Mouse (Mus musculus) left cerebral cortex, postnatal 25 days (tissue): ENCODE data around the gene Tmed2. TPM values are rescaled to one million over a fixed set of nuclear protein-coding genes. Genes with fewer than 3 reads are reported as not detected.
"Not testable (repeated sequence)": the region's sequence is repeated elsewhere in the genome, so short reads cannot be mapped to it uniquely, and the experiment has no call there.

Experiments used
- DNase-seq, 2 experiments: peaks; one replicate each; pipeline ENCODE4 v3.0.0; 2022; ENCODE audit warnings: low spot score in 2 of 2, mixed read lengths in 1 of 2
- intact Hi-C: fragments of 180-260 bp; cut with DNase I; formaldehyde crosslinking; loops from one replicate; pipeline ENCODE4 v1.15.1; 2025
- total RNA-seq, 2 experiments: library from RNA; stranded (reverse); gene quantifications; 2 replicates each; pipeline ENCODE4 v1.2.3; 2021

The Tmed2 gene
- total RNA-seq, 2 experiments from 2014 or later = 96.4 to 113 TPM

GRCm38 (mm10) chr5:124523032-124523431 lies 17.5 kb upstream of the Tmed2 start:
- DNase-seq = no peak
- intact Hi-C loops = no loop called here

GRCm38 (mm10) chr5:124524943-124525342 lies 15.6 kb upstream of the Tmed2 start:
- no peak for DNase-seq

GRCm38 (mm10) chr5:124528351-124528750 lies 12.1 kb upstream of the Tmed2 start:
- no peak for DNase-seq
- intact Hi-C loops = no loop called here

More at GRCm38 (mm10) chr5:124524943-124525342, 15.6 kb upstream of the Tmed2 start:
- intact Hi-C loops = no loop called here

- intact Hi-C loops = no loop called here
- DNase-seq = no peak
Observed at GRCm38 (mm10) chr5:124528791-124529190, 11.7 kb upstream of the Tmed2 start.

- intact Hi-C loops = no loop called here
- no peak for DNase-seq
Observed at GRCm38 (mm10) chr5:124529191-124529651, 11.3 kb upstream of the Tmed2 start.

GRCm38 (mm10) chr5:124529697-124530096 lies 10.8 kb upstream of the Tmed2 start:
- intact Hi-C loops = no loop called here
- no peak for DNase-seq

GRCm38 (mm10) chr5:124530655-124531582 lies 9.6 kb upstream of the Tmed2 start, which contains the start of gene Rilpl1:
Rilpl1 (minus strand) TSS chr5:124531391.
- DNase-seq = peak; percentile 77 to 81
- intact Hi-C loops = no loop called here

GRCm38 (mm10) chr5:124531583-124531930 lies 8.9 kb upstream of the Tmed2 start:
- DNase-seq = no peak
- intact Hi-C loops = no loop called here

- intact Hi-C loops = no loop called here
- DNase-seq = no peak
Observed at GRCm38 (mm10) chr5:124532451-124532850, 8.0 kb upstream of the Tmed2 start.

GRCm38 (mm10) chr5:124535016-124535415 lies 5.5 kb upstream of the Tmed2 start:
- no peak for DNase-seq
- intact Hi-C loops = loop anchor here (5.0 kb wide), 2 partner anchors 33 to 53 kb away; partner anchors contain the start of gene Snrnp35

- DNase-seq = peak in 1 of 2 experiments; percentile 41
- intact Hi-C loops = loop anchor here (5.0 kb wide), 2 partner anchors 34 to 54 kb away; partner anchors contain the start of gene Snrnp35
Observed at GRCm38 (mm10) chr5:124536776-124537175, 3.7 kb upstream of the Tmed2 start.

GRCm38 (mm10) chr5:124538813-124539792 lies 1.4 kb upstream of the Tmed2 start:
- intact Hi-C loops = loop anchor here (5.0 kb wide), 2 partner anchors 37 to 57 kb away; partner anchors contain the start of gene Snrnp35

GRCm38 (mm10) chr5:124539905-124540304 lies 590 bp upstream of the Tmed2 start:
- DNase-seq = no peak
- intact Hi-C loops = loop anchor here (2.0 to 5.0 kb wide), 4 partner anchors 38 to 115 kb away; partner anchors contain the start of gene Snrnp35

More at GRCm38 (mm10) chr5:124538813-124539792, 1.4 kb upstream of the Tmed2 start:
- peak; percentile 61 to 87 for DNase-seq

GRCm38 (mm10) chr5:124540905-124541601 lies 558 bp downstream of the Tmed2 start:
- intact Hi-C loops = loop anchor here (2.0 kb wide), 2 partner anchors 108 to 116 kb away; no protein-coding TSS in a partner anchor
- DNase-seq = peak in 1 of 2 experiments; percentile 56

GRCm38 (mm10) chr5:124541602-124541973 lies 1.1 kb downstream of the Tmed2 start:
- intact Hi-C loops = loop anchor here (2.0 kb wide), 2 partner anchors 109 to 117 kb away; no protein-coding TSS in a partner anchor
- no peak for DNase-seq

GRCm38 (mm10) chr5:124550737-124551136 lies 10.2 kb downstream of the Tmed2 start:
- intact Hi-C loops, DNase-seq: not testable (repeated sequence)

- intact Hi-C loops = loop anchor here (2.0 kb wide), 1 partner anchor 27 kb away; the partner anchor contains the start of genes Eif2b1 and Gtf2h3
- DNase-seq = not testable (repeated sequence)
Observed at GRCm38 (mm10) chr5:124551349-124552093, 11.0 kb downstream of the Tmed2 start.

GRCm38 (mm10) chr5:124552094-124552472 lies 11.6 kb downstream of the Tmed2 start:
- intact Hi-C loops = loop anchor here (2.0 kb wide), 1 partner anchor 27 kb away; the partner anchor contains the start of genes Eif2b1 and Gtf2h3
- no peak for DNase-seq
